Mouse (Mus musculus) urinary bladder, postnatal 25 days (tissue): ENCODE data around the gene Ncam1.

Experiments
- DNase-seq: peaks from one replicate; pipeline ENCODE4 v3.0.0; 2022; ENCODE audit warnings: low spot score

The Ncam1 gene

GRCm38 (mm10) chr9:49621691-49622090 is 177.0 kb downstream of the Ncam1 start:
- DNase-seq = no peak

- DNase-seq = no peak
These were observed 179.9 kb downstream of the Ncam1 start for GRCm38 (mm10) chr9:49618699-49619392.

GRCm38 (mm10) chr9:49618266-49618665 is 180.5 kb downstream of the Ncam1 start:
- no peak for DNase-seq

- peak; percentile 5 for DNase-seq
These were observed 181.5 kb downstream of the Ncam1 start for GRCm38 (mm10) chr9:49617216-49617615.

- DNase-seq = no peak
These were observed 186.3 kb downstream of the Ncam1 start for GRCm38 (mm10) chr9:49612387-49612786.

- no peak for DNase-seq
These were observed 190.5 kb downstream of the Ncam1 start for GRCm38 (mm10) chr9:49608191-49608590.

- DNase-seq = no peak
These were observed 192.0 kb downstream of the Ncam1 start for GRCm38 (mm10) chr9:49606717-49607116.

- DNase-seq = no peak
These were observed 192.4 kb downstream of the Ncam1 start for GRCm38 (mm10) chr9:49606317-49606716.

- no peak for DNase-seq
These were observed 192.9 kb downstream of the Ncam1 start for GRCm38 (mm10) chr9:49605791-49606190.

GRCm38 (mm10) chr9:49605351-49605750 is 193.4 kb downstream of the Ncam1 start:
- DNase-seq = no peak

GRCm38 (mm10) chr9:49601215-49601614 is 197.5 kb downstream of the Ncam1 start:
- DNase-seq = no peak

- no peak for DNase-seq
These were observed 202.9 kb downstream of the Ncam1 start for GRCm38 (mm10) chr9:49595635-49596348.

GRCm38 (mm10) chr9:49594876-49595634 is 203.7 kb downstream of the Ncam1 start:
- DNase-seq = no peak

- DNase-seq = peak; percentile 4
These were observed 204.7 kb downstream of the Ncam1 start for GRCm38 (mm10) chr9:49593951-49594536.

GRCm38 (mm10) chr9:49592006-49592405 is 206.7 kb downstream of the Ncam1 start:
- no peak for DNase-seq

- DNase-seq = no peak
These were observed 208.5 kb downstream of the Ncam1 start for GRCm38 (mm10) chr9:49590261-49590660.

- DNase-seq = no peak
These were observed 221.6 kb downstream of the Ncam1 start for GRCm38 (mm10) chr9:49577136-49577535.

- no peak for DNase-seq
These were observed 226.8 kb downstream of the Ncam1 start for GRCm38 (mm10) chr9:49571695-49572510.

GRCm38 (mm10) chr9:49570731-49571694 is 227.7 kb downstream of the Ncam1 start:
- no peak for DNase-seq

- no peak for DNase-seq
These were observed 228.6 kb downstream of the Ncam1 start for GRCm38 (mm10) chr9:49570033-49570660.
